Mouse (Mus musculus): ENCODE measurements around the gene Arid2.
"Not testable (repeated sequence)": the region's sequence is repeated elsewhere in the genome, so short reads cannot be mapped to it uniquely, and the experiment has no call there.

The Arid2 gene

DNA sequence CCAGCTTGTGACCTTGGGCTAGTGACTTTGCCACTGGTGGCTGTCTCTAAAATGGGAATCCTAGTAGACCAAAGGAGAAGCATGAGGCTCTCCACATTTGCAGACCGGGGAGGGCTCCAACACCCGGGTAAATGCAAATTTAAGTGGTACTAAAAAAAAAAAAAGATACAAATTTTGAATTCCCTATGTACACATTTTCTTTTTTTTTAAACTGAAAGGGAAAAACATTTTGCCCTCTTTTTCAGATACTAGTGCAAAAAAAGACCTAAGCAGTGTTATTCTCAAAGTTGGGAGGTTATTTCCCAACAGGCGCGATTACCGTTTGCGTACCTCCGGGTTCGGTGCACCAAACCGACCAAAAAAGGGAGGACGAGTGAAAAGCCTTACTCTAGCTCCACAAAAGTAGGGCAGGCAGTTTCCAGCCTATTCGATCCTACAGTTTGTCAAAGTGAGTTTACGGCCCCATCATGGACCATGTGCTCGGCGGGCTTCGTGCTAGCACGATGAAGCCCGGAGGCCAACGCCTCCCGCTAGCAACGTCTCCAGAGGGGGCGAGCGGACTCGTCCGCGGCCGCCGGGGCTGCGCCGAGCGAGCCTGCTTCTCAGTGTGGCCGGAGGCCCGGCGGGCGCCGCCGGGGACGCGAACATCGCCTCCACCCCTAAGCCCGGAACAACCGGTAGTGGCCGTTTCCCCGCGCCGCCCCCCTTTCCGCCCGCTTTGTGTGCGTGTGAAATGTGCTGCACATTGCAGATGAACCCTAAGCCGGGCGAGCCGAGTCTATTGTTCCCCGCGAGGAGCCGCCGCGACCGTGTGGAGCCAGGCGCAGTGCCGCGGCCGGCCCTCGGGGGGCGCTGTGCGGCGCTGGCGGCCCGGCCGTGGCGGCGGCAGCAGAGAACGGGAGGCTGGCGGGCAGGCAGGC is 1.0 kb upstream of the Arid2 start:
- DNase-seq (ENCODE audit: low spot score in 2 of 2), result peak; percentile 92 to 93

DNA sequence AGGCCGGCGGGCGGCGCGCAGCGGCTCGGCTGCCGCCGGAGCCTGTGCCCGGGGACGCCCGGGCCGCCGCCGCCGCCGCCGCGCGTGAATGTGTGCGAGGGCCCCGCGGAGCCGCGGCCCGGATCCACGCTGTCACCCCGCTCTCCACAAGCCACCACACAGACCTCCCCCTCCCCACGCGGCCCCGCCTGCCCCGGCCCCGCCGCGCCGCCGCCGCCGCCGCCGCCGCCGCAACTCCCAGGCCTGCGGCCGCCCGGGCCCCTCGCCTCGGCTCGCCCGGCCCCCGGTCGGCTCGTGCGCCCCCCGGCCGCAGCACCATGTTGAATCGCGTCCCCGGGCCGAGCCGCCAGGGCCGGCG is 404 bp upstream of the Arid2 start:
- no peak for DNase-seq (ENCODE audit: low spot score in 2 of 2)

DNA sequence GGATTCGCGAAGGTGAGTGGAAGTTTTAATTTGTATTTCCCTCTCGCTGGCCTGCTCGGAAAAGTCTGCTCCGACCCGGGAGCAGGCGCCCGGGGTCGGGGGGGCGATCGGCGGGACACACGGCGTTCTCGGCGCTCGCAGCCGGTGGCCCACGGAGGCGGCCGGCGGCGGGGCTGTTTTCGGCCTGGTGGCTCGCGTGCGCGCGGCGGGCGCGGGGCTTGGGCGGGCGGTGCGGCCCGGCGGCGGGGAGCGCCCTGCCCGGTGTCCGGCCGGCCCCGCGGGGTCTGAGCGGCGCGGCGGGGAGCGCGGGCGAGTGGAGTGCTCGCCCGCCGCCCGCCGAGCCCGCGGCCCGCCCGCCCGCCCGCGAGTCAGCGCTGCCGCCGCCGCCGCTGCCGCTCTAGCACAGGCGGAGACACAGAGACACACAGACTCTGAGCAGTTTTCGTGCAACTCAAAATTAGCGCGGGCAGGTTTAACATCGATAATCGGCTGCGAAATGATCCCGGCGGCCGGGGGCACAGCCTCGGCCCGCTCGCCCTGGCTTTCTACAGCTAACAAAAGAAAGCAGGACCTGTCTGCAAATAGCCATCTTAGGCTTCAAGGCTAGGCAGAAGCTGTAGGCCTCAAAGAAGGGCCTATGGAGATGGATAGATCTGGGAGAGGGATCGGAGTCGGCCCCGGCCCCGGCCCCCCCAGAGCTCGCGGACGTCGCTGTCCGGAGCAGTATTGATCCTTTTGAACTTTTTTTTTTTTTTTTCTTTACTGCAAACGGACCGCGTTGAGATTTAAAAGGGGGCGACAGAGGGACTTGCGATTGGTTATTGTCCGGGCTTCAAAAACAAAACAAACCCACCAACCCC is 888 bp downstream of the Arid2 start:
- DNase-seq (ENCODE audit: low spot score in 2 of 2), result peak in 1 of 2 experiments; percentile 41

DNA sequence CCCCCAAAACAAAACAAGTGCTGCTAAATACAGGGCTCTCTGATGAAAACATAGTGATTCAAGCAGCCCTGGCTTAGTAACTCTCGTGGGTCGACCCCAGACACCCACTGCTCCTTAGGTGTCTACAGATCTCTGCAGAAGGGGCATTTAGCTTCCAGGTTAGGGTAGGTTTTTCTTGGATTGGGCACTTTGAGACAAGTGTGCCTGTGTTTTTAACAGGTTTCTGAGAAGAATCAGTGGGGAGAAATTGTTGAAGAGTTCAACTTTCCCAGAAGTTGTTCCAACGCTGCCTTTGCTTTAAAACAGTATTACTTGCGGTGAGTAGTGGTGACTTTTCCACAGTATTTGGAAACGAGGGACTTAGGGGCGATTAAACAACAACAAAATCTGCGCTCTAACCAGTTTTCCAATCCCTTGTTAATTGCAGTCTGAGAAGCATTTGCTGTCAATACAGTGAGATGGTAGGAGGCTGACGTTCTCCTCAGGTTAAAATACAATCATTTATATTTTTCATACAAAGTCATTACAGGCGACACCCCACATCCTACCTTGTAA is 1.6 kb downstream of the Arid2 start:
- DNase-seq (ENCODE audit: low spot score in 2 of 2), result no peak

DNA sequence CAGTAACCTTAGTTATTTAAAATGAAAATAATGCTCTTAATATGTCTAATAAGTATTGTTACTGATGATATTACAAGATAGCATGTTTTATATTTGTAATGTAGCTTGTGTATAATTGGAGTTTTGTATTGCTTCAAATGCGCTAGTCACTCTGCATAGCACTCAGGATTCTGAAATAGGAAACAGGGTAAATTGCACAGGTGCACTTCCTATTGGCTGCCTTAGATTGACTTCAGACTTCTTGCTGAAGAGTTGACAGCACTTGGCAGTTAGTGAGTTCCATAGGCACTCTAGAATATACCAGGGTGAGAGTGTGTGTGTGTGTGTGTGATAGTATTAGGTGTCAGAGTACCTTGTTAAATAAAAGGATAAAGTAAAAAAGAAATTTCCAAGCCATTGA is 2.7 kb downstream of the Arid2 start:
- no peak for DNase-seq (ENCODE audit: low spot score in 2 of 2)

DNA sequence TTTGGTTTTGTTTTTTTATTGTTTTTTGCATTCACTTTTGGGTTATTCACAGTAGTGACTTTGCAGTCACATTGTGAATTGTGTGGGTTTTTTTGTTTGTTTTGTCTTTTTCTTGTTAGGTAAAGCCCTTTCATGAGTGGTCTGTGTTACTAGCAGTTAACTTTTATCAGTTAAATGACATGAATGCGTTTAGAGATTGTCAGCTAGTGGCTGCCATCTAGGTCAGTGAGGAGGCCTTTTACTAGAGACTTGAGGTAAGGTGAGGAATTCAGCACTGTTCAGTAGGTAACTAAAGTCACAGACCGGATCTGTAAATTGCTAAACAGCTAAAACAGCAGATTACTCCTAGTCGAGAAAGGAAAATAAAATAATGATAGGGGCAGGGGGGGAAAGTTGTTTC is 6.1 kb downstream of the Arid2 start:
- no peak for DNase-seq (ENCODE audit: low spot score in 2 of 2)

DNA sequence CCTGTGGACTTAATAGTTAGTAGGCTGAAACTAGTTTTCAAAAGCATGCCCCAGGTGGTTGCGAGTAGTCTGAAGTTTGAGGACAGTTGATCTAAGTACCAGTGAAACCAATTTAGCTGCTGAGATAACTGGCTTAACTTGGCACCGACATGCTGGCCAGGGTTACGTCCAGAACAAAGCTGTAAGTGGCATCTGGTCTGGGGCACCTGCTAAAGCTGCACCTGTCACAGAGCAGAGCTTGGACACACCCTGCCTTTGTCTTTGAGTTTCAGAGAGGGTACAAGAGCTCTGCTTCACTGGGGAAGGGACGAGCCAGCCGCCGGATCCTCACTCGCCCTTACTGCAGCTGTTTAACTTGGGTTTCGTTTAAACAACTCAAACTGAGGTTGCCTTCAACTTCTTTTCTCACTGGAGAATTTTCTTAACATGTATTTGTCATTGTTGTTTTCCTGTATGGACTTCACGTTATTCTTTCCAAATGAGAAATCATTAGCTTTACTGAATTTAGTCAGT is 9.8 kb downstream of the Arid2 start:
- DNase-seq (ENCODE audit: low spot score in 2 of 2), result no peak

DNA sequence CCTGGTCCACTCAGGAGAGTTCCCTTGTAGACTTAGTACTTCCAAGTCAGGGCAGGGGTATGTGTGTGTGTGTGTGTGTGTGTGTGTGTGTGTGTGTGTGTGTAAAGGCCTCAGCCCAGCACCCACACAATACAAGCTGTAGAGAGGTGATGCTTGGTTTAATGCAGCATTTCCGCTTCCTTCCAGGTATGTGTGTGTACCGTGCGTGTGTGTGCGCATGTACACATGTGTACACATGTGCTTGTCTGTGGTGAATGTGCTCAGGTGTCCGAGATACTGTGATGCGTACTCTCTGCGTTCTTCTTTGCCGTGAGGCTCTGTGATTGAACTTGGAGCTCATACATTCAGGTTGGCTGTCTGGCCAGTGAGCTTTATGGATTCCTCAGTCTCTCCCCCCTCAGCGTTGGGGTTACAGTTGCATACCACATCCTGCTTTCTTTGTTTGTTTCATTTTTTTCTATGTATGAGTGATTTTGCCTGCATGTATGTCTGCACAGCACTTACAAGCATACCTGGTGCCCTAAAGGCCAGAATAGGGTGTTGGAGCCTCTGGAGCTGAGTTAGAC is 10.4 kb downstream of the Arid2 start:
- DNase-seq (ENCODE audit: low spot score in 2 of 2), result no peak

DNA sequence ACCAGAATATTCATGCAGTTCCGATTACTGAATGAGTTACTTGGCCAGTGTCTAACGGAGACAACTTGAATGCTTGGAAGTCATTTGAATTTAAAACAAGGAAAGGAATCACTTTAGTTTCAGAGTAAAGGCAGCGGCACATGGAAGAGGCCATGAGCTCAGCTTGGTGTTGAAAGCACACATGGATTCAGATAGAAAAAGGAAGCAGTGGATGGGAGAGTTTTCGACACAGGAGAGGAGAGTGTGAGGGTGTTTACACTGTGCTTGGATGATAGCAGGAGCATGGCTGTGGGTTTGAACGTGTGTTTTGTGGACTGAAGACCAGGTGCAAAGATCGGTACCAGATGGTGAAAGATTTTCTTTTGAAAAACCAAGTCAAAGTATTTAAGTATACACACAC is 22.0 kb downstream of the Arid2 start:
- no peak for DNase-seq (ENCODE audit: low spot score in 2 of 2)

DNA sequence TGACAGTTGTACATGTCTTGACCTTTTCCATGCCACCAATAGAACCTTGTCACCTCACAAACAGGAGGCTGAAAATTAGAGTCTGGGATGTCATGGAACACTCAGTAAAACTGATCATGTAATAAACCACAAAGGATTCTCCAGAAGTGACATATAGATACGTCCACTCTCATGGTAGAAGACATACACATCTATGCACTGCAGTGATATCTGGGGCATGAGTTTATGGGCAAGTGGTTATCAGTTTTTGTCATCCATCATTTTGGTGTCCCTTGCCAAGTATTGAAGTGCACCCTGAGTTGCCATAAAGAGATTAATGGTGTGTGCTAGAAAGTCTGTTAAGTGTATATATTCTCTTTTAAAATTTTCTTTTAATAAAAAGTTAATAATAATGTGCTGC is 25.6 kb downstream of the Arid2 start:
- DNase-seq (ENCODE audit: low spot score in 2 of 2), result no peak

DNA sequence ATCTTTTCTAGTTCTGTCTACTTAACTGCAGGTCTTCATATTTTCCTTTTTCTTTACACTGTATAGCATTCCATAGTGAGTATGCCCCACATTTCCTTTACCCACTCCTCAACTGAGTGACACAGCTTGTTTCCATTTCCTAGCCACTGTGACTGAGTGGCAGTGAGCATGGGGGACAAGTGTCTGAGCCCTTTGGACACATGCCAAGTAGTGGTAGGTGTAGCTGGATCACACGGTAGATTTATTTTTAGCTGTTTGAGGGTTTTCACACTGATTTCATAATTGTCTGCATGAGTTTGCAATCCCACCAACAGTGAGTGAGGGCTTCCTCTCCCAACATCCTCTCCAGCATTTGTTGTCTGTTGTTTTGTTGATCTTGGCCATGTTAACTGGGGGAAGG is 28.3 kb downstream of the Arid2 start:
- DNase-seq (ENCODE audit: low spot score in 2 of 2), result no peak

DNA sequence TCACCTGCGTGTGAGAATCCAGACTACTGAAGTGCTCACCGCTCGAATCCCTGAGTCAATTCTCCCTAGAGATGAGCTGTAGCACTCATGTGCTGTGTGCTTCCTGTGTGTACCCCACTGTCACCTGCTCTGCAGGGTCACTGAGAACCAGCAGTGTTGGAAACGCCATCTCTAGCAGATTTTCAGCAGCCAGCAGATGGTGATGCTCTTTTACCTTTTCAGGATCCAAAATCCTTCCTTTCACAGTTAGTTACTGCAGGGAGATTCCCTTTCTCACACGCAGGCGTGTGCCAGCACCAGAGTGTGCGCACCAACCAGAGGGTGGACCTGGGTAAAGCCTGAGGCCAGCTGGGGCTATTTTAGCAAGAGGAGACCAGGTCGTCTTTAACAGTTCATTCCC is 32.0 kb downstream of the Arid2 start:
- no peak for DNase-seq (ENCODE audit: low spot score in 2 of 2)

DNA sequence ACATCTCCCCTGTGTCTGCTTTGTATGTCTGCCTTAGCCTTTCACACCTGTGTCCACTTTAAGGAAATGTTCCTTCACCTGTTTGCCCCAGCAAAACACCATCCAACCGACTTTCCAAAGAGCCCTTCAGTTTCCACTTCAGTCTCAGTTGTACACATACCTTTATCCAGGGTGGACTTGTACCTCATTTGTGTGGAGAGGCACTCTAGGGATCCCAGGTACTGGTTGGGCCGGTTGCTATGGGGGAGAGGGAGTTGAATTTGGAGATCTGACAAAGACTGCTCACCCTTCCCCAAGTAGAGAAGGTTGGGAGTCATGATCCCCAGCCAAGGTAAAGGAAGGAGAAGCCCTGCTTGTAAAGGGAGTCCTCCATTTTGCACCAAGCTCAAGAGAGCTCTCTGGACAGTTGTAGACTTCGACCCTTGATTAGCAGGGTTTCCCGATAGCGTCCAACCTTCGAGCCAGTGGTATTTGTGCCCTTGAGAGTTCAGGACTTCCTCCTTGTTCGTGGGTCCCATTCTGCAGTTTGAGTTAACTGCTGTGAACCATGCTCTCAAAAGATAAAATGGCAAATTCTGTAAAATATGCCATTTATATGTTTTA is 38.5 kb downstream of the Arid2 start:
- no peak for DNase-seq (ENCODE audit: low spot score in 2 of 2)

DNA sequence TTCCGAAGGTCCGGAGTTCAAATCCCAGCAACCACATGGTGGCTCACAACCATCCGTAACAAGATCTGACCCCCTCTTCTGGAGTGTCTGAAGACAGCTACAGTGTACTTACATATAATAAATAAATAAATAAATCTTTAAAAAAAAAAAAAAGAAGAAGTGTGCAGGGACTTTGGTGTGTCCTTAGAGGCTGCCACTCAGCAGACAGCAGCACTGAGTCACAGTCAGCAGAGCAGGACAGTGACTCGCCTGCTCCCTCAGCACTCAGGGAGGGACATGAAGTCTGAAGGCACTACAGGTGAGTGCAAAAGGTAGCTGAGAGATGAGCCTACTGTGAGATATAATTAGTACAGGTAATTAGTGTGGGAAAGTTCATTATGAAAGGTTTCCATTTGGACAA is 41.4 kb downstream of the Arid2 start:
- DNase-seq (ENCODE audit: low spot score in 2 of 2), result not testable (repeated sequence)

DNA sequence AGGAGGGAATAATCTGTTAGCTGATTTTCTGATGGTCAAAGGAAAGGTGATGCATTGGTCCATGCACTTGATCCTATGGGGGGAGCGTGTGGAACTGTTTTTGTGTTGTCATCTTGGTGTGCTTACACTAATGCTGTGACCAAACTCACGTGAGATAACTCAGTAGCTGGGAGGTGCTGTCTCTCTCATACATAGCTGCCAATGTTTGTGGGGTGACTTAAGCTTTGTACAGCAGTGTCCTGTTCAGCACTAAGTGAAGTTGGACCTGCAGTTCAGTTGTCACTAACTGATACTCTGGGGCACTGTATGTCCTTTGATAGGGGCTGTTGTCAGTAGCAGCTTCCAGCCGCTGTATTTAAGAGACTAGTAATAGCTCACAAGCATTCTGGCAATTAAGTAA is 43.2 kb downstream of the Arid2 start:
- DNase-seq (ENCODE audit: low spot score in 2 of 2), result no peak

DNA sequence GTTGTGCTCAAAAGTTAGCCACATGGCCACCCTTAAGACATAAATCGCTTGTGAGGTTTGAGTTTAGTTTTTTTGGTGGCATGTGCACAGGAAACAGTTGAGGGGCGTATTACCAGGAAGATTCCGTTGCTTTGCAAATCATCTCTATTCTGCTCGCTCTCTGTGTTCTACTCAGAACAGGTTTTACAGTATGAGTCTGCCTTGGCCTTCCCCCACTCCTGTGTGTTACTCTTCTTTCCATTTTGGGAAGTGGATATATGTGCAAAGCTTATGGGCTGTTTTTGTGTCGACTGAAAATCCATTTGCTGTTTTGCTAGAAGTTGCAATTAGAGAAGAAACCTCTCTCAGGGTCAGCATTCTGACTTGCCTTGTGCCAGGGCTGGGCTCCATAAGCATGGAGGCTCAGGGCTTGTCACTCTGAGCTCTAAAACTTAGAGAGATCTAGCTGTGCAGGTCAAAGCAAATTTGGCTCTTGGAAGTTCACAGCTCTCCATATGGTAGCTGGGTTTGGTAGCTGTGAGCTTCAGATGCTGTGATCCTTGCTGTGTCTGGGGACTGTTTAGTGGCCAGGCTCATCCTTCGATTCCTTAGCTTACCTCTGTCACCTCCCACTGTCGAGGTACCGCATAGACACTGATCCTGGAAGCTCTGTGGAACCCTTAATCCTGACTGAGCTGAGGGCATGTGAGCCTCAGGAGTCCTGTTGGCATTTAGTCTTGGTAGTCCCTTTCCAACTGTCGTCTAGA is 45.3 kb downstream of the Arid2 start:
- no peak for DNase-seq (ENCODE audit: low spot score in 2 of 2)

DNA sequence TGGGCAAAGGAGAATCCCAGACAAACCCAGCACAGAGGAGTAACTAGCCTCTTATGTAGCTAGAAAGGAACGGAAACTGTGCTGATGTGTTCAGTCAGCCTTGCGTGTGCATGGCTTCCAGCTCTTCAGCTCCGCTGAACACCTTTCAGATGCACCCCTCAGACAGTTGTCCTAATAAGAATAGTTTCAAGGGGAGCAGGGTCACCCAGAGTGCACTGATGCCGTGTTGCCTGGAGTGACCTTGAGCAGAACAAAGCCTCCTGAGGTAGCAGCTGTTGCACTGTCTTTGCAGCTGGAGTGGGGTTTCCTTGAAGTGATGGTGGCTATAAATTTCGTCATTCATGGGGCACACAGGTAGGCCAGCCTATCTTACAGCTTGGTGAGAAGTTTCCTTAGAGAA is 46.0 kb downstream of the Arid2 start:
- no peak for DNase-seq (ENCODE audit: low spot score in 2 of 2)

DNA sequence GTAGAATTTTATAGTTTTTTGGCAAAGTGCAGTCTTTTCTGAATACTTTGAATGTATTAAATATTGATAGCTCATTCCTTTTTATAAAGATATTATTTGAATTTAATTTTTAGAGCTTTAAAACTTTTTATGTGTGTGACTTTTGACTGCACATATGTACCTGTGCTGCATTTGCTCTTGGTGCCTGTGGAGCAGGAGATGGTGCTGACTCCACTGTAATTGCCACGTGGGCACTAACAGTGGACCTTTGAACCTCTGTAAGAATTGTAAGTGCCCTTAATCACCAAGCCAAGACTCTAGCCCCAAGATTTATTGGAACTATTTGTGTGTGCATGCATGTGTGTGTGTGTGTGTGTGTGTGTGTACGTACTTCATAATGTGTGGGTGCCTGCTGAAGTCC is 53.6 kb downstream of the Arid2 start:
- no peak for DNase-seq (ENCODE audit: low spot score in 2 of 2)

DNA sequence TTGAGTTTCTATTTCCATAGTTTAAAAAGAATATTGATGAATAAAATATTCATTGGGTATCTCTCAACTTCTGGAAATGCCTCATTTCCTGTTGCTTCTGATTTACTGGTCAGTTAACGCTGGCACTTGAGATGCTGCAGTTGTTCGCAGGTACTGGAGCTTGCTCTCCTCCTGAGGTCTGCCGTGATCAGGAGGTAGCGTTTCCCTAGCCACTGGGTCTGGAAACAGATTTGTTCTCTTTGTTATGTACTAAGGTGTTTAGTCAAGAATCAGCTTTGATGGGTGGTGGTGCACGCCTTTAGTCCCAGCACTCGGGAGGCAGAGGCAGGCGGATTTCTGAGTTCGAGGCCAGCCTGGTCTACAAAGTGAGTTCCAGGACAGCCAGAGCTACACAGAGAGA is 54.8 kb downstream of the Arid2 start:
- no peak for DNase-seq (ENCODE audit: low spot score in 2 of 2)

DNA sequence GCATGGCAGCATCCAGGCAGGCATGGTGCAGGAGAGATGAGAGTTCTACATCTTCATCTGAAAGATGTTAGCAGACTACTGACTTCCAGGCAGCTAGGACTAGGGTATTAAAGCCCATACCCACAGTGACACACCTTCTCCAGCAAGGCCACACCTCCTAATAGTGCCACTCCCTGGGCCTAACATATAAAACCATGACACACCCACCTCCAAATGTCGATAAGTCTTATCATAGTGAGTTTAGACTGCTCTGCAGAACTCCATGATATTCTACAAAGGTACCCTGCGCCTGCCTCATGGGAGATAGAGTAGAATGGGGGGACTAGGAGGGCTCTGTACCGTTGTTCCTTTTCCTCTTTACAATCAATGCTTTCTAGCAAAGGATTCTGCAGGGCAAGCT is 55.6 kb downstream of the Arid2 start:
- DNase-seq (ENCODE audit: low spot score in 2 of 2), result no peak

All from urinary bladder, postnatal 4 days (tissue).